Mouse (Mus musculus) myocyte (in vitro differentiated cells): ENCODE results near the gene Txk. TPM values are rescaled to one million over a fixed set of nuclear protein-coding genes. Genes with fewer than 3 reads are reported as not detected.

Experiments
- H3K27me3 ChIP-seq: one replicate; pipeline ENCODE4 v1.6.1; 2011; ENCODE audit not compliant: control insufficient read depth, insufficient read depth, insufficient read length
- H3K36me3 ChIP-seq: one replicate; pipeline ENCODE4 v1.6.1; 2011; ENCODE audit not compliant: control insufficient read depth, insufficient read depth
- H3K4me2 ChIP-seq: one replicate; pipeline ENCODE4 v1.6.1; 2011; ENCODE audit warnings: low read depth, control low read depth
- H3K4me3 ChIP-seq: one replicate; pipeline ENCODE4 v1.5.1; 2011; ENCODE audit warnings: mild to moderate bottlenecking, control low read depth, moderate library complexity
- H3K79me2 ChIP-seq: one replicate; pipeline ENCODE4 v1.6.1; 2011; ENCODE audit not compliant: control insufficient read depth, insufficient read depth
- H3ac ChIP-seq: one replicate; pipeline ENCODE4 v1.6.1; 2011; ENCODE audit not compliant: control insufficient read depth, insufficient read length
- CEBPB ChIP-seq: IDR thresholded peaks from 2 replicates; pipeline ENCODE4 v1.6.1; 2011; ENCODE audit warnings: mild to moderate bottlenecking, moderate library complexity; ENCODE audit not compliant: poor library complexity, insufficient read depth, severe bottlenecking
- E2F4 ChIP-seq: IDR thresholded peaks from one replicate; pipeline ENCODE4 v1.6.1; 2011; ENCODE audit warnings: mild to moderate bottlenecking, control low read depth, moderate library complexity; ENCODE audit not compliant: insufficient read depth
- MAX ChIP-seq: IDR thresholded peaks from one replicate; pipeline ENCODE4 v1.6.1; 2011; ENCODE audit warnings: low read depth, mild to moderate bottlenecking, control low read depth
- MYOD1 ChIP-seq, 3 experiments: IDR thresholded peaks; one replicate each; pipeline ENCODE4 v1.6.1; 2011; ENCODE audit warnings: control low read depth in 2 of 3, low read depth in 2 of 3, mild to moderate bottlenecking in 2 of 3, moderate library complexity in 1 of 3; ENCODE audit not compliant: insufficient read length in 2 of 3, control insufficient read depth in 1 of 3
- MYOG ChIP-seq, 3 experiments: IDR thresholded peaks; one replicate each; pipeline ENCODE4 v1.6.1; 2011; ENCODE audit warnings: control low read depth in 2 of 3, low read depth in 2 of 3, mild to moderate bottlenecking in 2 of 3; ENCODE audit not compliant: insufficient read length in 2 of 3, control insufficient read depth in 1 of 3, insufficient read depth in 1 of 3
- POLR2A ChIP-seq: IDR thresholded peaks from one replicate; pipeline ENCODE4 v1.6.1; 2011; ENCODE audit warnings: low read depth, mild to moderate bottlenecking, control low read depth, moderate library complexity; ENCODE audit not compliant: insufficient read length
- POLR2AphosphoS2 ChIP-seq: IDR thresholded peaks from one replicate; pipeline ENCODE4 v1.6.1; 2011; ENCODE audit warnings: low read depth, control low read depth; ENCODE audit not compliant: insufficient read length
- REST ChIP-seq: IDR thresholded peaks from one replicate; pipeline ENCODE4 v1.6.1; 2011; ENCODE audit warnings: mild to moderate bottlenecking, control low read depth, moderate library complexity; ENCODE audit not compliant: insufficient read depth, insufficient read length
- SRF ChIP-seq: IDR thresholded peaks from one replicate; pipeline ENCODE4 v1.6.1; 2011; ENCODE audit warnings: low read depth; ENCODE audit not compliant: control insufficient read depth, insufficient read length
- TCF12 ChIP-seq: IDR thresholded peaks from one replicate; pipeline ENCODE4 v1.6.1; 2011; ENCODE audit warnings: mild to moderate bottlenecking, control low read depth; ENCODE audit not compliant: poor library complexity, insufficient read depth, severe bottlenecking
- TCF3 ChIP-seq: IDR thresholded peaks from one replicate; pipeline ENCODE4 v1.6.1; 2011; ENCODE audit warnings: low read depth, control low read depth; ENCODE audit not compliant: insufficient read length
- USF1 ChIP-seq: IDR thresholded peaks from one replicate; pipeline ENCODE4 v1.6.1; 2011; ENCODE audit warnings: low read depth, mild to moderate bottlenecking, control low read depth, moderate library complexity
- polyA plus RNA-seq: library from polyadenylated mRNA; unstranded; fragments of >200 nt; fragmentation: generic; extraction: Trizol; gene quantifications from one replicate; pipeline ENCODE4 v1.2.1, GENCODE M21; 2012; ENCODE audit warnings: missing spikeins

Txk gene
- polyA plus RNA-seq, 1 experiment = 0.01 TPM

GRCm38 (mm10) chr5:72661051-72661781 lies 91.4 kb downstream of the Txk start:
- Histone ChIP-seq H3ac (no peak overlapping the region), H3K27me3 (no peaks in the 10 kb centered on the region), H3K4me2 (no peak overlapping the region), H3K79me2 (no peaks in the 10 kb centered on the region), H3K36me3 (no peaks in the 10 kb centered on the region), H3K4me3 (no peak overlapping the region)
- TF ChIP-seq MYOG (IDR thresholded peaks at IDR 0.05; ENCODE audit: control insufficient read depth in 1 of 3, insufficient read depth in 1 of 3, insufficient read length in 2 of 3, low read depth in 2 of 3) (no peak), MAX (no peak), REST (no peak), TCF12 (no peak), MYOD1 (IDR thresholded peaks at IDR 0.05; ENCODE audit: control insufficient read depth in 1 of 3, insufficient read length in 2 of 3, low read depth in 2 of 3) (no peak), E2F4 (no peak), POLR2A (no peak), POLR2AphosphoS2 (no peak), SRF (no peak), USF1 (no peak), TCF3 (no peak), CEBPB (no peak)

GRCm38 (mm10) chr5:72658375-72658774 lies 94.2 kb downstream of the Txk start:
- TF ChIP-seq REST = no peak
- TF ChIP-seq SRF = no peak
- TF ChIP-seq MAX = no peak
- TF ChIP-seq MYOD1 (IDR thresholded peaks at IDR 0.05; ENCODE audit: control insufficient read depth in 1 of 3, insufficient read length in 2 of 3, low read depth in 2 of 3) = no peak
- no peak for TF ChIP-seq E2F4
- TF ChIP-seq CEBPB = no peak
- no peak for TF ChIP-seq TCF3
- TF ChIP-seq MYOG (IDR thresholded peaks at IDR 0.05; ENCODE audit: control insufficient read depth in 1 of 3, insufficient read depth in 1 of 3, insufficient read length in 2 of 3, low read depth in 2 of 3) = no peak
- no peak for TF ChIP-seq POLR2AphosphoS2
- no peak for TF ChIP-seq TCF12
- no peak for TF ChIP-seq POLR2A
- TF ChIP-seq USF1 = no peak
- Histone ChIP-seq H3ac (no peak overlapping the region), H3K4me2 (no peak overlapping the region), H3K27me3 (no peaks in the 10 kb centered on the region), H3K4me3 (no peak overlapping the region), H3K79me2 (no peaks in the 10 kb centered on the region), H3K36me3 (no peaks in the 10 kb centered on the region)

DNA sequence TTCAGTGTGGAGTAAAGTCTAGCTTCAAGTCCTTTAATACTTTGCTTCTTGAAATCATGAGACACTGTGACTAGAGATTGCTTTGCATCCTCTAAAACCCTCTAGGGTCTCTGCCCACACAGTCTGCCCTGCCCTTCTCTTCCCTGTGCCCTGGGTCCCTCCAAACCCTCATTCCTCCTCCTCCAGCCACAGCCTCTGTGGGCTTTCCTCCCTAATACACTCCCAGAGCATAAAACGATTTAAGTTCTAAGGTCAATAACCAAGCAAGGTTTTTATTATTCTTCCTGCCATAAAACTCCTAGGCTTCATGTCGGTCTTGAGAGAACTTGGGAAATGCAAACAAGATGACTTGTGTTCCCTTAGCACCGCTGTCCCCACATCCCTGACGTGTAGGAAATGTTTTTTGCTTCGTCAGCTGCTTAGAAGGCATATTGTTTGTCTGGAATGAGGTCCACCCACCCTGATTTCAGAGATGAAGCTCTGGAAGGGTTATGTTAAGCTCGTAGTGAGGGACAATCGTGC lies 96.2 kb downstream of the Txk start:
- no peak for TF ChIP-seq REST
- no peak for TF ChIP-seq MYOG (IDR thresholded peaks at IDR 0.05; ENCODE audit: control insufficient read depth in 1 of 3, insufficient read depth in 1 of 3, insufficient read length in 2 of 3, low read depth in 2 of 3)
- TF ChIP-seq CEBPB = no peak
- no peaks in the 10 kb centered on the region for H3K27me3 ChIP-seq
- H3K79me2 ChIP-seq = no peaks in the 10 kb centered on the region
- no peak overlapping the region for H3K4me3 ChIP-seq
- H3K4me2 ChIP-seq = no peak overlapping the region
- H3ac ChIP-seq = no peak overlapping the region
- no peaks in the 10 kb centered on the region for H3K36me3 ChIP-seq

DNA sequence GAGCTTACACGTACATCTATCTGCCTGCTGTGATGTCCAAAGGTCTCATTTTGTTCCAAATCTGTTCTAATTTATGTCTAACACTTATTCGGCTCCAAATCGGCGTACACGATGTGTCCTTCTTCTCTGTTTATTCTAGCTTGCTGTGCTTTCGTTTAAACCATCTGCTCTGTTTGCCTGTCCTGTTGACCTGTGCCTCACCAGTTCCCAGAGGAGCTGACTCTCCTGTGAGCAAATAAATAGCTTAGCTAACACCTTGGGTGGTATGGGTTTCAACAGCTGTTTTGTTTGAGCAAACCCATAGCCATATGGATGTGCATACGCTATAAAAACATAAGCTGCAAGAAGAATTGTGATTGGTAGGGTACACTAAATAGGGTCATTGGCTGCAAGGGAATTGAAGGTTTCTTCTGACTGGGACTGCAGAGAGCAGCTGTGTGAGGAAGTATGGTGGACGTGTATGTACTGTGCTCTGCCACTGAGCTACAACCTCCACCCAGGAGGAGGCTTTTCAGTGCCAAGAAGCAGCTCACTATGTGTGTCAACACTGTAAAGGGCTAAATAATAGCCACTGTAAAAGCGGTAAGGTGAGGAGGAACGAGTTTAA lies 99.4 kb downstream of the Txk start:
- H3K36me3 ChIP-seq = no peaks in the 10 kb centered on the region
- no peaks in the 10 kb centered on the region for H3K79me2 ChIP-seq
- no peaks in the 10 kb centered on the region for H3K27me3 ChIP-seq
- TF ChIP-seq REST (no peak), CEBPB (no peak), TCF3 (no peak), MAX (no peak), MYOG (IDR thresholded peaks at IDR 0.05; ENCODE audit: control insufficient read depth in 1 of 3, insufficient read depth in 1 of 3, insufficient read length in 2 of 3, low read depth in 2 of 3) (no peak), POLR2AphosphoS2 (no peak), SRF (no peak), TCF12 (no peak)
- H3K4me3 ChIP-seq = no peak overlapping the region
- H3ac ChIP-seq = no peak overlapping the region
- no peak overlapping the region for H3K4me2 ChIP-seq
